Mouse (Mus musculus): ENCODE results near the gene Dgkz. TPM values are rescaled to one million over a fixed set of nuclear protein-coding genes. Genes with fewer than 3 reads are reported as not detected.

The Dgkz gene
- 45.4 and 47.9 TPM in 2 replicates for polyA plus RNA-seq (2014; fragmentation: Nextera tagmentation; extraction: Ambion mirVana)

DNA sequence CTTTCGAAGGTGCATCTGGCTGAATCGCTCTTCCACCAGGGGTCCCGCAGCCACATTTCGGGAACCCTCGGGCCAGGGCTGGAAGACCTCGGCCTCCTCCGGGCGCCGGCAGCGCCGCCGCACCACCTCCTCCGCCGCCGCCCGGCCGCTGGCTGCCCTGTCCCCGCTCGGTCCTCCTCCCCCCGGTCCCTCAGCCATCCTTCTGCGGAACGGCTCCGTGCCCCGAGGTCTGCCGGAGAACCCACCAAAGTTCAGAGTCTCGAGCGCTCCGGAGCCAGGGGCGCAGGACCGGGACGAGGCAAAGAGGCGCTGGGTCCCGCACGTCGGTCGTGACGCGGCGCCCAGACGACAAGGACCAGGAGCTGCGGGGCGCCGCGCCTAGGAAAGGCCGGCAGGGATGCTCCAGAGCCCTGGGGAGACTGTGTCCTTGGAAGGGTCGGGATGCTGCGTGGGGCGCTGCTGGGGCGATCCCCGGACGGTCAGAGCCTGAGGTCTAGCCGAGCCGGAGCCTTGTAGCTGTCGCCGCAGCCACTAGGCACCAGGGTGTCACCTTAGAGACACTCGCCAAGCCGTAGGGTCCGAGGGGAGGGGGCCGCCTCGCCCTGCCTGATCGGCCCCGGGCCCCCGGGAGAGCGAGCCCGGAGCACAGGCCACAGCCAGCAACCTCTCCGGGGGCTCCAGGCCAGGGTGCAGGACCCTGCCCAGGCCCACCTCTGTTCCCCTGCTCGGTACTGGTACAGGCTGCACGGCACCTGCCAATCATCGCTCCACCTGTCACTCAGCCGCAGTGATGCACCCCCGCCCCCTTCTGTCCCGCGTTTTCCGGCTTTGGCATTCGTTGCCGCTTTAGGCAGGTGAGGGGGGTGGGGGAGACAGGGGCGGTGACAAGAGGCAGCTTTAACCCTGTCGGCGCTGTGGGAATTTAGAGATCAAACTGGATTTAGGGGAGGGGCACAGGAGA is at the start of gene Dgkz:
Gene Dgkz, minus strand, starts transcription at position 284 of the 961 bp plus-strand sequence.
- no peak within 1 kb of the TSS; the same call in 1 of the 2 replicates for H3K9ac ChIP-seq (replicated peaks; ENCODE audit: low read depth, low read length)
- no peaks in the 10 kb centered on the region for H3K9me3 ChIP-seq (ENCODE audit: control insufficient read depth, low read depth, low read length)
- H3K4me1 ChIP-seq (ENCODE audit: control insufficient read depth, insufficient read depth, low read length), result peaks cover 31% of the 10 kb centered on the region
- ATAC-seq (ENCODE audit: insufficient number of reproducible peaks, insufficient read depth, low FRiP score, low read depth), result 0 out of 2 replicates have a peak, but pooled peaks have one; percentile 25
- 2% methylated on average over 73 of the region's 79 CpGs for WGBS
- peaks cover 11% of the 10 kb centered on the region; the same call in 1 of the 2 replicates for H3K27me3 ChIP-seq (ENCODE audit: control insufficient read depth, insufficient read depth, low read length)
- H3K27ac ChIP-seq (ENCODE audit: low read length), result no peak within 1 kb of the TSS
- H3K4me3 ChIP-seq (ENCODE audit: low read depth, low read length), result peak within 1 kb of the TSS; percentile 30
- H3K36me3 ChIP-seq (ENCODE audit: control insufficient read depth, insufficient read depth, low read length), result no peaks in the 10 kb centered on the region
- H3K4me2 ChIP-seq (replicated peaks; ENCODE audit: low read depth, low read length), result peak within 1 kb of the TSS; percentile 67

DNA sequence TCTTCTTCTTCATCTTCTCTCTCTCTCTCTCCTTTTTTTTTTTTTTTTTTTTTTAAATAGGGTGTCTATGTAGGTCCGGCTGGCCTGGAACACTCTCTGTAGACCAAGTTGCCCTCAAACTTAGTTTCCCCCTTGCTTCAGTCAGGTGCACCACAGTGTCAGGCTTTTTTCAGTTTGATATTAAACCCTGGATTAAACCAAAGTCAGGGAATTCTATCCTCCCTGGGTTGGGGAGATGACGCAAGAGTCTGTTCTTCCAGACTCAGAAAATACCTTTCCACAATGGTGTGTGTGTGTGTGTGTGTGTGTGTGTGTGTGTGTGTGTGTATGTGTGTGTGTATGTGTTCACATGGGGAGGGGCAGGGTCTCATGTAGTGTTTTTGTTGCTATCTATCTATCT is 49.5 kb upstream of the Dgkz start:
- H3K27ac ChIP-seq (ENCODE audit: low read length), result no peak overlapping the region
- ATAC-seq (ENCODE audit: insufficient number of reproducible peaks, insufficient read depth, low FRiP score, low read depth), result no peak
- H3K4me2 ChIP-seq (replicated peaks; ENCODE audit: low read depth, low read length), result no peak overlapping the region
- 96% methylated on average over 2 of the region's 2 CpGs for WGBS
- peaks cover 26% of the 10 kb centered on the region for H3K4me1 ChIP-seq (ENCODE audit: control insufficient read depth, insufficient read depth, low read length)
- no peaks in the 10 kb centered on the region for H3K36me3 ChIP-seq (ENCODE audit: control insufficient read depth, insufficient read depth, low read length)
- no peak overlapping the region for H3K4me3 ChIP-seq (ENCODE audit: low read depth, low read length)
- H3K9ac ChIP-seq (replicated peaks; ENCODE audit: low read depth, low read length), result no peak overlapping the region
- no peaks in the 10 kb centered on the region for H3K27me3 ChIP-seq (ENCODE audit: control insufficient read depth, insufficient read depth, low read length)
- no peaks in the 10 kb centered on the region for H3K9me3 ChIP-seq (ENCODE audit: control insufficient read depth, low read depth, low read length)

- peak within 1 kb of the TSS; percentile 84 for H3K4me3 ChIP-seq (ENCODE audit: low read depth, low read length)
Observed at GRCm38 (mm10) chr2:92024274-92024672, 48.6 kb upstream of the Dgkz start, which contains the start of gene Creb3l1. Gene Creb3l1 (minus strand): TSS chr2:92024502.

GRCm38 (mm10) chr2:92023362-92024273 is 48.0 kb upstream of the Dgkz start:
- Histone ChIP-seq H3K36me3 (ENCODE audit: control insufficient read depth, insufficient read depth, low read length) (no peaks in the 10 kb centered on the region), H3K4me2 (replicated peaks; ENCODE audit: low read depth, low read length) (peak overlapping the region; percentile 87), H3K4me3 (ENCODE audit: low read depth, low read length) (peak overlapping the region; percentile 84), H3K4me1 (ENCODE audit: control insufficient read depth, insufficient read depth, low read length) (peaks cover 40% of the 10 kb centered on the region), H3K9ac (replicated peaks; ENCODE audit: low read depth, low read length) (peak overlapping the region; percentile 52), H3K27me3 (ENCODE audit: control insufficient read depth, insufficient read depth, low read length) (no peaks in the 10 kb centered on the region), H3K9me3 (ENCODE audit: control insufficient read depth, low read depth, low read length) (no peaks in the 10 kb centered on the region), H3K27ac (ENCODE audit: low read length) (peak overlapping the region; percentile 86)
- ATAC-seq (ENCODE audit: insufficient number of reproducible peaks, insufficient read depth, low FRiP score, low read depth), result peak; percentile 57; the same call in 1 of the 2 replicates
- 3% methylated on average over 45 of the region's 56 CpGs for WGBS

More at GRCm38 (mm10) chr2:92024274-92024672, 48.6 kb upstream of the Dgkz start, which contains the start of gene Creb3l1:
- no peaks in the 10 kb centered on the region for H3K9me3 ChIP-seq (ENCODE audit: control insufficient read depth, low read depth, low read length)
- H3K36me3 ChIP-seq (ENCODE audit: control insufficient read depth, insufficient read depth, low read length), result no peaks in the 10 kb centered on the region
- peak; percentile 28 for ATAC-seq (ENCODE audit: insufficient number of reproducible peaks, insufficient read depth, low FRiP score, low read depth)
- H3K9ac ChIP-seq (replicated peaks; ENCODE audit: low read depth, low read length), result peak within 1 kb of the TSS; percentile 52
- peaks cover 34% of the 10 kb centered on the region for H3K4me1 ChIP-seq (ENCODE audit: control insufficient read depth, insufficient read depth, low read length)
- peak within 1 kb of the TSS; percentile 87 for H3K4me2 ChIP-seq (replicated peaks; ENCODE audit: low read depth, low read length)
- under 1% methylated on average over 24 of the region's 27 CpGs for WGBS
- no peaks in the 10 kb centered on the region for H3K27me3 ChIP-seq (ENCODE audit: control insufficient read depth, insufficient read depth, low read length)
- peak within 1 kb of the TSS; percentile 86 for H3K27ac ChIP-seq (ENCODE audit: low read length)

GRCm38 (mm10) chr2:92020676-92021265 is 45.1 kb upstream of the Dgkz start:
- WGBS, result 11% methylated on average over 4 of the region's 4 CpGs
- ATAC-seq (ENCODE audit: insufficient number of reproducible peaks, insufficient read depth, low FRiP score, low read depth), result peak; percentile 31; the same call in 1 of the 2 replicates
- Histone ChIP-seq H3K4me1 (ENCODE audit: control insufficient read depth, insufficient read depth, low read length) (peaks cover 63% of the 10 kb centered on the region), H3K9ac (replicated peaks; ENCODE audit: low read depth, low read length) (0 out of 2 replicates have a peak overlapping the region, but pooled peaks have one; percentile 3), H3K36me3 (ENCODE audit: control insufficient read depth, insufficient read depth, low read length) (no peaks in the 10 kb centered on the region), H3K27ac (ENCODE audit: low read length) (peak overlapping the region; percentile 91), H3K27me3 (ENCODE audit: control insufficient read depth, insufficient read depth, low read length) (no peaks in the 10 kb centered on the region), H3K4me3 (ENCODE audit: low read depth, low read length) (peak overlapping the region; percentile 6; the same call in 1 of the 2 replicates), H3K4me2 (replicated peaks; ENCODE audit: low read depth, low read length) (peak overlapping the region; percentile 87), H3K9me3 (ENCODE audit: control insufficient read depth, low read depth, low read length) (no peaks in the 10 kb centered on the region)

GRCm38 (mm10) chr2:92017440-92017839 is 41.8 kb upstream of the Dgkz start:
- H3K27ac ChIP-seq (ENCODE audit: low read length), result peak overlapping the region; percentile 80; the same call in 1 of the 2 replicates
- H3K9me3 ChIP-seq (ENCODE audit: control insufficient read depth, low read depth, low read length), result no peaks in the 10 kb centered on the region
- H3K9ac ChIP-seq (replicated peaks; ENCODE audit: low read depth, low read length), result no peak overlapping the region
- no peaks in the 10 kb centered on the region for H3K36me3 ChIP-seq (ENCODE audit: control insufficient read depth, insufficient read depth, low read length)
- no peak for ATAC-seq (ENCODE audit: insufficient number of reproducible peaks, insufficient read depth, low FRiP score, low read depth)
- H3K27me3 ChIP-seq (ENCODE audit: control insufficient read depth, insufficient read depth, low read length), result no peaks in the 10 kb centered on the region
- H3K4me2 ChIP-seq (replicated peaks; ENCODE audit: low read depth, low read length), result no peak overlapping the region
- H3K4me1 ChIP-seq (ENCODE audit: control insufficient read depth, insufficient read depth, low read length), result peaks cover 65% of the 10 kb centered on the region
- no peak overlapping the region for H3K4me3 ChIP-seq (ENCODE audit: low read depth, low read length)
- 63% methylated on average over 1 of the region's 1 CpGs for WGBS

DNA sequence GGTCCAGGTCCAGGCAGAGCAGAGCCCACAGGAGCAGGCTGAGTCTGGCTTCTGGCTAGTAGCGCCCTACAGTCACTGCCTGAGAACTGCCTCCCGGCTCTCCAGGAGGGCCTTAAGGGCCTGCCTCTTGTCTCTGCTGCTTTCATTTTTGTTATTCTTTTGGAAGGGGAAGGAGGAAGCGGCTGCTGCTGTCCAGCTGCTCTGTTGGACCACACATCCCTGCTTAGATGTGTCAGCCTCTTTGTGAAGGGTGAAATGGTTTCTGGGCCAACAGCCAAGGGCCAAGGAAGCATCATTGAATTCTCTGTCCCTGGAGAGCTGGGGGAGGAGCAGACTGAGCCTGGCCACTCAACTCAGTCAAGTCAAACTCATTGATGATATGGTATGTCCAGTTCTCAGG is 41.3 kb upstream of the Dgkz start:
- H3K4me2 ChIP-seq (replicated peaks; ENCODE audit: low read depth, low read length), result 0 out of 2 replicates have a peak overlapping the region, but pooled peaks have one; percentile 19
- H3K9me3 ChIP-seq (ENCODE audit: control insufficient read depth, low read depth, low read length), result no peaks in the 10 kb centered on the region
- H3K9ac ChIP-seq (replicated peaks; ENCODE audit: low read depth, low read length), result no peak overlapping the region
- peak overlapping the region; percentile 80 for H3K27ac ChIP-seq (ENCODE audit: low read length)
- H3K4me3 ChIP-seq (ENCODE audit: low read depth, low read length), result no peak overlapping the region
- 40% methylated on average over 3 of the region's 3 CpGs for WGBS
- H3K36me3 ChIP-seq (ENCODE audit: control insufficient read depth, insufficient read depth, low read length), result no peaks in the 10 kb centered on the region
- H3K4me1 ChIP-seq (ENCODE audit: control insufficient read depth, insufficient read depth, low read length), result peaks cover 65% of the 10 kb centered on the region
- no peaks in the 10 kb centered on the region for H3K27me3 ChIP-seq (ENCODE audit: control insufficient read depth, insufficient read depth, low read length)
- peak; percentile 28; the same call in 1 of the 2 replicates for ATAC-seq (ENCODE audit: insufficient number of reproducible peaks, insufficient read depth, low FRiP score, low read depth)

Measured in stomach, embryonic 14.5 days (tissue).